Mouse (Mus musculus): Measurements from ENCODE around the gene Cdk5. TPM values are rescaled to one million over a fixed set of nuclear protein-coding genes. Genes with fewer than 3 reads are reported as not detected.

Gene Cdk5
- total RNA-seq, 2 experiments from 2014 or later, result 128 to 129 TPM

DNA sequence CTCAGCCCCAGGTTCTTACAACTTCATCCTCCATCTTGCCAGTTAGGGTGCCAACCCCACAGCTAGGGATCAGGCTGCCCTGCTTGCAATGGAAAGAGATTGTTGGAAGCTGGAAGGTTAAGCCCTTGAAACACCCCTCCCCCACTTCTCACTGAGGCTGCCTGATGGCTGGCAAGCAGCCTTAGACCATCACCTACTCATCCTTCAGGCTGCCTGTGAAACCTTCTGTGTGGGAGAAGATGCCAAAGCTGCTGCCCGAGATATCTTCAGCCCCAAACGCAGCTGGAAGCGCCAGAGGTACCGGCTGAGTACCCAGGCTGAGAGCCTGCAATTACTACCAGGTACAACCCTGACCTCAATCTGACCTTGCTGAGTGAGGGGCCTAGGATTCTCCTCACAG is 43.8 kb downstream of the Cdk5 start:
- peak in 1 of 2 experiments; percentile 37 for DNase-seq (ENCODE audit: low spot score in 2 of 2)

DNA sequence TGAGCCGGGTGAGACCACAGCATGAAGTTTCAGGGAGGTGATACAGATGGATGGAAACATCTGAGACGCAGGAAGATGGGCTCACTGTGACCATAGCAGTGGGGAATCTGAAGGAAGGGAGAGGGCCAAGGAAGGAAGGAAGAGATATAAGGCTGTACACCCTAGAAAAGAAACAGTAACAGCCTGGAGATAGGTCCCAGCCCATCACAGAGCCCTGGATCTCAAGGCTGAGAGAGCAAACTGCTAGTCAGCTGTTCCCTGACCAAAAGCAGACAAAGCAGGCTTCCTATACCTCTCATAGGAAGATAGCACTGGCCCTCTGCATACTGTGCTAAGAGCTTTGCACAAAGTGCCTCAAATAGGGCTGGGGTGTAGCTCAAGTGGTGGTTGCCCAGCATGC is 44.6 kb downstream of the Cdk5 start:
- DNase-seq (ENCODE audit: low spot score in 2 of 2), result no peak

DNA sequence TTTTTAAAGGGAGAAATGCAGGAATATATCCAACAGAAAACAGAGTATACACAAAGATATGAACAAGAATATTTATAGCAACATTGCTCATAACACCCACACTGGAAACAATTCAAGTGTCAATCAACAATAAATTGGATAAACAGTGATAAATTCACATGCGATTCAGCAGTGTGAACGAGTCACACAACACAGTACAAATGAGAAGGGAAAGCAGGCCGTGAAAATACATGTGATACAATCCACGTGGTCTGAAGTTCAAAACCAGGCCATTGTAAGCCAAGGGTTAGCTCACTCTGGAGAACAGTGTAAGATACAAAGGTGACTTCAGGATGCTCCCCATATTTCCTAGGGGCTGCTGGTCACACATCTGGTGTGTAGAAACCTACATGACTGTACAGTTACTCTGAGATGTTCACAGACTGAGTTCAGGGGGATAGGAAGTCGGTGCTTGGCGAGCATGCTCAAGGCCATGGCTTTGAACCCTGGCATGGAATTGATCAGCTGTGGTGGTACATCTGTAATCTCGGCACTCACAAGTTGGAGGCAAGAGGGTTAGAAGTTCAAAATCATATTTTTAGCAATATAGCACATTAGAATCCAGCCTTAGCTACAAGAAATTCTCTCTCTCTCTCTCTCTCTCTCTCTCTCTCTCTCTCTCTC is 48.5 kb downstream of the Cdk5 start:
- DNase-seq (ENCODE audit: low spot score in 2 of 2), result no peak

DNA sequence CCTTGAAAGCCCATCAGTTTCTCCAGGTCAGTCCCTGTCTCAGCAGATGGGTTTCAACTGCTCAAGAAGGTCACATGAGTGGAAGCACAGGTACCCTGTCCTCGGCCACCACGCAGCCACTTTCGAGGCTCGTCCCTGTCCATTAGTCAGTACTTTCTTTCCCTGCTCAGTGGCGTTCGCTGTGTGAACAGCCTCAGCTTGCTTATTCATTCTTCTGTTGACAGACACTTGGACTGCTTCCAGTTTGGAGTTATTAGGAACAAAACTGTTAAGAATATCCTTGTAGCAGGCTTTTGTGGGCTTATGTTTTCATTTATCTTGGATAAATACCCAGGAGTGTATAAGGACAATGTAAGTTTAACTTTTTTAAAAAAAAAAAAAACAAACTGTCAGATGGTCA is 49.1 kb downstream of the Cdk5 start:
- DNase-seq (ENCODE audit: low spot score in 2 of 2), result no peak

DNA sequence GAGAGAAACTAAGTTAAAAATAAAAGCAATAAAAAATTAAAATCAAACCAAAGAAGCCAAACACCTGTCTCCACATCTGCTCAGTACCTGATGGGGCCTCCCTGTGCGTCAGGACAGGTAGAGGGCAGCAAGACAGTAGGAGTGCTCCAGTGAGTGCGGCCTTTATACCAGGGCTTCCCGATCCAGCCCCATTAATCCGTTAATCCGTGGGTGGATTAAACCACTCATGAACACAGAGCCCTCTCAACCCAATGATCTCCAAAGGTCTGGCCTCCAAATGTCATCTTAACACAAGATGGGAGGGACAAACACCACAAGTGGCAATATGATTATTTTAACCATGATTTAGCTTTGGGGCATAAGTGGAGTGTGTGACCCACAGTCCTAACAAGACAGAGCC is 49.5 kb downstream of the Cdk5 start:
- no peak for DNase-seq (ENCODE audit: low spot score in 2 of 2)

DNA sequence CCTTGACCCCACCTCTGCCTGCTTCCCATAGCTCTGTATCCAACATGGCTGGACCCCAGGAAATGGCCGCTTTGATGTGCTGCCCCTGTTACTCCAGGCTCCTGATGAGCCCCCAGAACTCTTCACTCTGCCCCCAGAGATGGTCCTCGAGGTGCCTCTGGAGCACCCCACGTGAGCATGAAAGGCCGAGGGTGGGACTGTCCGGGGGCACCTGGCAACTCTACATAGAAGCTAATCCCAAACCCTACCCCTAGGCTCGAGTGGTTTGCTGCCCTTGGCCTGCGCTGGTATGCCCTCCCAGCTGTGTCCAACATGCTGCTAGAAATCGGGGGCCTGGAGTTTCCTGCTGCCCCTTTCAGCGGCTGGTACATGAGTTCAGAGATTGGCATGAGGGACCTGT is 53.6 kb downstream of the Cdk5 start:
- no peak for DNase-seq (ENCODE audit: low spot score in 2 of 2)

Other genes starting within 250 kb of the Cdk5 start
- gene Kcnh2, start 71.9 kb downstream of the Cdk5 start, total RNA-seq (2021), result 10 to 100 TPM; 29.6 to 36.2 TPM
- gene Nos3, start 58.7 kb downstream of the Cdk5 start, total RNA-seq (2021), result 10 to 100 TPM in 1 of 2 experiments, 1 to 10 TPM in 1; 8.0 to 10.7 TPM
- gene Atg9b, start 31.4 kb downstream of the Cdk5 start, total RNA-seq (2021), result 1 to 10 TPM; 4.2 to 6.4 TPM
- 10 to 100 TPM; 43.3 to 56.1 TPM for gene Abcb8, start 29.9 kb downstream of the Cdk5 start, total RNA-seq (2021)
- gene Asic3, start 10.1 kb downstream of the Cdk5 start, total RNA-seq (2021), result under 1 TPM in 1 of 2 experiments, not detected in 1; 0.54 TPM
- 10 to 100 TPM; 28.9 to 31.0 TPM for gene Slc4a2, start 307 bp upstream of the Cdk5 start, total RNA-seq (2021)
- 100 to 1,000 TPM; 108 to 131 TPM for gene Fastk, start 21.8 kb upstream of the Cdk5 start, total RNA-seq (2021)
- 10 to 100 TPM; 27.2 to 27.3 TPM for gene Tmub1, start 24.3 kb upstream of the Cdk5 start, total RNA-seq (2021)
- 100 to 1,000 TPM; 517 to 575 TPM for gene Agap3, start 28.6 kb upstream of the Cdk5 start, total RNA-seq (2021)
- under 1 TPM; 0.21 to 0.33 TPM for gene Gbx1, start 103.7 kb upstream of the Cdk5 start, total RNA-seq (2021)
- not detected for gene Asb10, start 117.4 kb upstream of the Cdk5 start, total RNA-seq (2021)
- not detected for gene 4931409K22Rik, start 133.3 kb upstream of the Cdk5 start, total RNA-seq (2021)
- 10 to 100 TPM; 89.7 to 90.5 TPM for gene Abcf2, start 153.9 kb upstream of the Cdk5 start, total RNA-seq (2021)
- gene Chpf2, start 163.2 kb upstream of the Cdk5 start, total RNA-seq (2021), result 10 to 100 TPM; 65.9 to 76.4 TPM
- gene Smarcd3, start 200.9 kb upstream of the Cdk5 start, total RNA-seq (2021), result 100 to 1,000 TPM in 1 of 2 experiments, 10 to 100 TPM in 1; 93.6 to 103 TPM

All from left cerebral cortex, adult 18-20 months (tissue).